Mouse (Mus musculus) T-helper 1 cell (primary cell): ENCODE results near the gene Bmf.

Experiments
- in situ Hi-C: fragments of 300-600 bp; cut with MboI, MseI; formaldehyde crosslinking; loops from one replicate; pipeline ENCODE4 v1.15.1; 2025; ENCODE audit warnings: high pct_unique_total_duplicates

Gene Bmf

DNA sequence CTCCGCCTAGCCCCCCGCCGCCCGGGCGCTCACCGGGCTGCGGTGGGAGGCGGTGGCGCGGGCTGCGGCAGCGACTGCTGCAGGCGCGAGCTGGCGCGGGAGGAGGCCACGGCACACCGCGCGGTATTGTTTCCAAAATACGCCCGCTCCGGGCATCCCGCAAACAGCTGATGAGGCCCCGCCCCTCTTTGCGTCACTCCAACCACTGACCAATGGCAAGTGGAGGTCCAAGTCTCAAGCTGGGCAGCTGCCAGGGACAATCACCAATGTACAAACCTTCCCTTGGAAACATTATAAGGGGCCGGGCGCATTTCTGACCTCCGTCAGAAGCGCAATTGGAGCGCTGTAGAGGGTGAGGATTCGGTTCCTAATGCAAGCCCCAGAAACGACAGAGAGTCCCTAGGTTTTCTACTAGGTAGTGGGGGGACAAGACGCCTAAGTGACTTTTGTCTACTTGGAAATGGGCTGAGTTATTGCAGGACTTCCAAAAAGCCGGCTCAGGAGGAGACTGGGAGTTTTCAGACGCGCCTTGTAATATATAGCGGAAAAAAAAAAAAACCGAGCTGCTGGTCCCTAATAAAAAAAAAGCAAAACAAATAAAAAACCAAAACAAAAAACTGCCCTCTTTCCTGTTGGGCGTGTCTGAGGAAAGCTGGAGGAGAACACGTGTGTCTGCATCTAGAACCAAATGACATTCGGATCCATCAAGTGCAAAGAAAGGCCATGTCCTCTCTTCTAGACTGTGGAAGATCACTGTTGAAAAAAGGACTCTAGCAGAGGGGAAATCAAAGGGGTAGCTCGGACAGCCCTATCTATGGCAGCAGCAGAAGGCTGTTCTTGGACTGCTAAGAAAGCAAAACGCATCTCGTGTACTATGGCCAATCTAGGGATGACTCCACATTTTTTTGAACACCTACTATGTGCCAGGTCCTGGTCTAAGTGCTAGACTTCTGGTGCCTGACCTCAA, at the start of gene Bmf:
TSS of gene Bmf (minus strand) at position 181 of the 967 bp plus-strand sequence.
- in situ Hi-C loops = loop anchor here (5.0 kb wide), 2 partner anchors 58 to 62 kb away; no protein-coding TSS in a partner anchor

DNA sequence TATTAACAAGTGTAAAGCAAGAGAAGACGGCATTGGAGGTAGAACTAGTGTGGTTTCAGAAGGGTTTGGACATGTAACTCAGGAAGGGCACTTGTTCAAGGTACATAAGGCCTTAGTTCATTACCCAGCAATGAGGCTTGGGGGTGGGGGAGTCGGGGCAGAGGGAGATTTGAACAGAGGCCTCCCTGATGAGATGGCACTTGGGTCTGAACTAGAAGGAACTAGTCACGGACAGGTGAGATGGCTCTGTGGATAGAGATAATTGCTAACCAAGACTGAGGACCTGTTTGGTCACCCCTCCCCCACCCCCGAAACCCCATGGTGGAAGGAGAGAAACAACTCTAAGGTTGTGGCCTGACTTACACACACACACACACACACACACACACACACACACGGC, 49.6 kb upstream of the Bmf start:
- in situ Hi-C loops = no loop called here

DNA sequence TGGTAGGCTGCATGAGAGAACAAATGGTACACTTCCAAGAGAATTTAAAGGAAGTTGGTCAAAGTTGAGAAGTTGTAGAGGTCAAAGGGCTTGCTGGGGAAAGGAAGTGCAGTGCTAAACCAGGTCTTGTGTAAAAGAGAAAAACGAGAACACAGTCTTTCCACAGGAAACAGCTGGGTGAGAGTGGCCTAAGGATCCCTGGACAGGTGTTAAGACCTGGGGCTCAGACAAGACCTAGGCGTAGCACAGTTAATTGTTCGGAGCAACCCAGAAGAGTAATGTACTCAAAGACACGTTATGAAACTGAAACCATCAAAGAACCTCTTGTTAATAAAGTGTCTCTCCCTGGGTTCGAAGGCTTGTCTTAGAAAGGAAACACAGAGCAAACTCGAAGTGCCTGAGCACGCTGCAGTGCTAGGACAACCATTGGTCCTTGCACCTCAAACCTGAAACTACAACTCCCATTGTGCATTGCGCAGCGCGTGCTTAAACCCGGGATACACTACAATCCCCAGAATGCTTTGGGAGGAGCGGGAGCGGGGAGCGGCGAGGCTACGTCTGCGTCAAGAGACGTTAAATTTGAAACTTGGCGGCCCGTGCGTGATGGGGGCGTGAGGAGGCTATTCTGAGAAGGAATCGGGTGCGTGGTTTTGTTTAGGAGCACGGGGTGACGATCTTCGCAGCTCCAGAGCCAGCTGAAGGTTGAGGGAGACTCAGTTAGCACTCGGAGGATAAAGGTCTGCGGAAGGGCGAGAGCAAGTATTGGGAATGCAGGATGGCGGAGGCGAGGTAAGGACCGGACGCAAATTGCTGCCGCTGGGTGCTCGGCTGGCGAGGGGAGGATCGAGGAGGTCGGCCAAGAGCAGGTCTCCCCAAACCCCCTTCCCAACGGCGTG, 48.4 kb upstream of the Bmf start, which contains the start of gene Bub1b:
TSS of gene Bub1b (plus strand) at position 539 of the 896 bp plus-strand sequence.
- in situ Hi-C loops = no loop called here

DNA sequence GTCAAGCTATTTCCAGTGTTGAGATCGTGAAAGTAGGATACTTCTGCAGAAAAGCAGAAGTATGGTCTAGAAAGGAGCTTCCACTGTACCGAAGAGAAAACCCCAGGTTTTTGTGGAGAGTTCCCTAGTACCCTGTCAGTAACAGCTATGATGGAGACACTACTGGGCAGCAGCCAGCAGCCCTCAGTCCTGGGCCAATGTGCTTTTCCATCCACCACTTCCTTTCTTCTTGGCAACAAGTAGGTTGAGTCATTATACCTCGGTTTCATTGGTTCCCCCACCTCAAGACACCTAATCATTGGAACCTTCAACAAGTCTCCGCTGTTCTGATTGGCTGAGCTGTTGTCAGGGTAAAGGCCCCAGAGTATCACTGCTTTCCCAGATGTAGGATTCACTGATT, 41.6 kb upstream of the Bmf start:
- in situ Hi-C loops = no loop called here

DNA sequence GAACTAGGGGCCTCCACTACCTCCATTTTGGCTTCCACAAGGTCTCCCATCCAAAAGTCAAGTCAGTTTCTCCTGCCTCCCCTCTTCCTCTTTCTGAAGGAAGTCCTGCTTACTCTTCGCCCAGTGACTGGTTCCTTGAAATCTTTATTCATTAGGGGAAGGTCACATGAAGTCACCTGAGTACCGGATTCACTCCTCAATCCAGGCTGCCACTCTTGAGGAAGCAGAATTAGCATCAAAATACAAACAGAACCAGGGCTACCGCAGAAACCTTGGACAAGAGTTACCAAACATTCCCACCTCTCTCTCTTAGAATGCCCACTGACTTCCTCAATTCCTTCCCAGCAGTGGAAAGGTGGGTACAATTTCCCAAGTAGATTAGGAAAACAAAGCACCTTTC, 38.2 kb upstream of the Bmf start:
- in situ Hi-C loops = no loop called here

DNA sequence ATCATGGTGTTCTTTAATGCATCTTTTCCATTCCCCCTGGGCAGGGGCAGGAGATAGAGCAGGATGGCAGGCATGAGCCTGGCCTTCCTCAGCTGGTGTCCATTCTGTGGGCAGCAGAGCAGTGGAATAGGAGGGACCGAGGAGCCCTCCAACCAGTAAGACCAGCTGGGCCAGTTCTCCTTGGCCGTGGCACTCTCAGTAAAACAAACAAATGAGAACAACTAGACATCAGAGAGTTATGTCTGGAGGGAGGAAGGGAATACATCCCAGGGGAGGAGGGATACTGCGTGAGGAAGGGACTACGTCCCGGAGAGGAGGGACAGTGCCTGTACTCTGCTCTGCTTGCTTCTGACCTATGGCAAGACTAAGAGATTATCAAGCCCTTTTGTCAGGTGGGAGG, 36.5 kb upstream of the Bmf start:
- in situ Hi-C loops = no loop called here

DNA sequence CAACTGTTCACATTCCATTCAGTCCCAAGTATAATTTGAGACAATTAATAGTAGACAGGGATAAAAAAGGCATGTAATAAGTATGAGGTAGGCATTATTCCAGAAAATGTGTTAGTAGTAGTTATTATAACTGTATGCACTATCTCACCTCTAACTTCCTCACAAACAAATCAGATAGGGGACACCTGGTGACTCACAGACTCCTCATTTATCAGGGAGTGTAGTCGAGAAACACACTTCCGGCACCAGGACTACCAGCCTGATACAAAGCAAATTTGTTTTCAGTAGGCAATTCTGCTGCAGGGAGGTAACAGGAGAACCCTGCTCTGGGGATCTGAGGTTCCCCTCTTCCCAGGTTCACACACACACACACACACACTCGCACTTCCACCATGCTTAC, 23.6 kb upstream of the Bmf start:
- in situ Hi-C loops = no loop called here

DNA sequence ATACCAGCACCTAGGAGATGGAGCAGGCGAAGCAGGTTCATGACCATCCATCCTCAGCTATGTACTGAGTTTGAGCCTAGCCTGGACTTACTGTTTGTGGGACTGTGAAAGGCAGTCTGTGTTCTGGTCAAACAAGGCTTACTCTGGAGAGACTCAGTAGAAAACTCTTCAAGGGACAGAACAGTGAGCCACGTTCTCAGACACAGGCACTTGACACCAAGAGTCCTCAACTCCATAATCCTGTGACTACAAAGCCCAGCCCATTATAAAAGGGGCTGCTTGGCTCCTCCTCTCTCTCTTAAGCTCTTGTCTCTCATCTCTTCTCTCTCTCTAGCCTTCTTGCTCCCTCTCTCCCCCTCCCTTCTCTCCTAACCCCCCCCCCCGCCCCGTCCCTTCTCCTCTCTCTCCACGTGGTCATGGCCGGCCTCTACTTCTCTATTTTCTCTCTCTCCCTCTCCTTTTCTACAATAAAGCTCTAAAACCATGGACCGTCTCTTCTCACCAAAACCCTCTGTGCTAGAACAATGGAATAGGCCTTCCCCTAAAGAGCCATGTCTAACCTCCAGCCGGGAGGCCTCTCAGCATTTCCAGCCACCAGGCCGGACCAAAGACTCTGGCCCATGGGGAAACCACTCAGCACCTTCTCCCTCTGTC, 22.8 kb upstream of the Bmf start:
- in situ Hi-C loops = no loop called here

DNA sequence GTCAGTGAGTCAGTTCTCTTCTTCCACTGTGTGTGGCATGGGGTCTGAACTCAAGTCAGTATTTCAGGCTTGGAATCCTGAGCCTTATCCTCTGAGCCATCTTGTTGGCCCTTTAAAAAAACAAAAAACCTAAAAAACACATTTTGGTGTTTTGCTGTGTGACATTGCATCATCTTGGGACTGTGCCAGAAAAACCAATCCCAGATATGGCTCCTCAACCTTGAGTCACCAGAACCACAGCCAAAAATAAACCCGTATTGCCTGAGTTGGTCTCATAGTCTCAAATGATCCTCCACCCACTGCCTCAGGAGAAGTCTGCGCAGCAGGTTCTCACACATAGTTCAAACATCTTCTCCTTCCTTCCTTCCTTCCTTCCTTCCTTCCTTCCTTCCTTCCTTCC, 21.5 kb upstream of the Bmf start:
- in situ Hi-C loops = no loop called here

DNA sequence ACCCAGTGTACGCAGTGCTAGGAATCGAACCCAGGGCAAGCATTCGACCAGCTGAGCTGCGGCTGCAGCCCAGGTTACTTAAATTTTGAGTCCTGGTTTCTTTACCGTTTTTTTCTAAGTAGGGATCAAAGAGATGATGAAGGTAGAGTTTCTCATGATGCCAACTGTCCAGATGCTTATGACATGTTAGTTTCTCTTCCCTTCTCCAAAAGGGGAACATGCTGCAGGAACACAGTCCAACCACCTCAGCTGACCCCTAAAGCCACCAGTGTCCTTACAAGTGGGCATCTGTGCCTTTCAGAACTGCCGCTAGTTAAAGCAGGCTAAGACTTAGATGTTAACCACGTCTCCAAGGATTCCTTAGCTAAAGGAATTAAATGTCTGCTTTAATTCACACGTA, 17.7 kb upstream of the Bmf start:
- in situ Hi-C loops = no loop called here

DNA sequence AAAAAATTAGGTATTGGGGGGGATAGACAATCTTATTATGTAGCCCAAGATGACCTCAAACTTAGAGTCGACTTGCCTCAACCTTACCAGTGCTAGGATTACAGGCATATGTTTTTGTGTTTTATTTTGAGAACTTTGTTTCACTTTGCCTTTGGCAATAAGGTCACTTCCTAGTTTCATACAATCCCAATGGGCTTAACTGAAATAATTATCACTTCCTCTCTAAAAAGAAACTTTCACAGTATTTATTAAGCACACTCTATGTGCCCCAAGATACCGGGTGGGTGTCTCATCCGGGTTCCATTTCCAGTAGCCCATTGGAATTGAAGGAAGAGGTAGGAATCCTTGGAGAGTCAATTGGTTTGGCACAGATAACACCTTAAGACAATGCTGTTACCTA, 12.9 kb upstream of the Bmf start:
- in situ Hi-C loops = no loop called here

DNA sequence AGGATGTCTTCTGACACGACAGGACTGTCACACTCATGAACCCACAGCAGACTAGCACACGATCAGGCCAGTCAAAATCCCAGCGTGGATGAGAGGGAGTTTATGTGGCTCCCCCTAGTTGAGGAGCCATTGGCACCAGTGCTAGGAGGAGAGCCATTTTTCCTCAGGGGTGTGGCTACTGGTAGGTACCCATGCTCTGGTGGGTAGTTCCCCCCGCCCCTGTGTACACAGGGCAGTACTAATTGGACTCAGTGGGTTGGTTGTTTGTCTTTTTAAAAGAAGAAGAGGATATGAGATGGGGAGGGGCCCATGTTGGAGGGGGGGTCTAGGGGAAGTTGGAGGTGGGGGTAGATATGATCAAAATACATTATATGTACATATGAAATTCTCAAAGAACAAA, 12.5 kb upstream of the Bmf start:
- in situ Hi-C loops = no loop called here

DNA sequence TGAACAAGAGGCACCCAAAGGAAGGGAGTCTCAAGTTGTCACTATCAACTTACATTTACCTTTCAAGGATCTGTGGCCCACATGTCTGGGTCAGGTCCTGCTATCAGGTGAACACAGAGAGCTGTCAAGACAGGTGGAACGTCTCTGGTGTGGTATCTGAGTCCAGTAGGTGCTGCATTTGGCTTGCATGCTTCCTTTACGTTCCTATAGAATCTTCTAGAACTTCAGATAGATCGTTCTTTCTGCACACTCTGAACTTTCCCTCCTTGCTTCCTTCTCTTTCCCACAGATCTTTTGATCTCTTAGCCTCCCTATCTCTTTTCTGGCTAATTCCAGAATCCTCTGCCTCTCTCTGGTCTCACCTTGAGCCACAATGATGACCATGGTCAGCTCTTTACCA, 8.9 kb upstream of the Bmf start:
- in situ Hi-C loops = no loop called here

DNA sequence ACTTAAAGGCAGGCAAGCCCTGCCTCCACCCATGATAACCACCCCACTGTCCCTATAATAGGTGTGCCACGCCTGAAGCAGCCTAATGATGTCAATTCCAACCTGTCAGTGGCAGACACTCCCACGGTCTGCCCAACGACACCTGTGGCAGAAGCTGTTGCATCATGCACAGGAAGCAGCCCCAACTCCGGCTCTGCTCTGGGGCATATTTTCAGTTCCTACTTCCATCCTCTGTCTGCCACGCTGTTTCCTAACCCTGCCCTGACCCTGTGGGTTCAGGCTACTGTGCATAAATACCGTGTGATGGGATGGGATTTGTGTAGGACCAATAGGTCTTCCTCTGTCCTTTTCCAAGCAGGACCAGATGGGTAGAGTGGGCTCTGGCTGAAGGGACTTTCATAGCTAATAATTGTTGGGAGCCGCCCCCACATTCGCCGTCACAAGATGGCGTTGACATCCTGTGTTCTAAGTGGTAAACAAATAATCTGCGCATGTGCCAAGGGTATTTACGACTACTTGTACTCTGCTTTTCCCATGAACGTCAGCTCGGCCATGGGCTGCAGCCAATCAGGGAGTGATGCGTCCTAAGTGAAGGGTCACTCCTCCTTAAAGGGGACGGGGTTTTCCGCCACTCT, 5.0 kb upstream of the Bmf start:
- in situ Hi-C loops = loop anchor here (5.0 kb wide), 1 partner anchor 67 kb away; no protein-coding TSS in a partner anchor

DNA sequence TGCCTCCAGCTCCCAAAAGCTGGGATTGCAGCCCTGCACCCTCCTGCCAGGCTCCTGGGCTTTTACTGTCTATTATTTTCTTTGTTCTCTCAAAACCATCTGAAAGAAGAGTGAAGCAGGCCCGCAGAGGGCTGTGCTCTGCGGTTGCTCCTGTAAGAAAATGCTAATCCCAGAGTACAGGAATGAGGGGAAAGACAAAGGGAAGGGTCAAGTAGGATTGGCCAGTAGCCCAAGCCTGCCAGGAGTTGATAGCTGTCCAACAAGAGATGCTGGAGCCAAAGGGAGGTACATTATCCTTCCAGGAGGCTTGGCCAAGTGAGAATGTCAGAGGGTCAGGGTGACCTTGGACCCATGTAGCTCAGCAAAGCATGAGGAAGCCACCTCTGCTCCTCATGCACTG, 2.1 kb upstream of the Bmf start:
- in situ Hi-C loops = loop anchor here (5.0 kb wide), 1 partner anchor 64 kb away; no protein-coding TSS in a partner anchor

DNA sequence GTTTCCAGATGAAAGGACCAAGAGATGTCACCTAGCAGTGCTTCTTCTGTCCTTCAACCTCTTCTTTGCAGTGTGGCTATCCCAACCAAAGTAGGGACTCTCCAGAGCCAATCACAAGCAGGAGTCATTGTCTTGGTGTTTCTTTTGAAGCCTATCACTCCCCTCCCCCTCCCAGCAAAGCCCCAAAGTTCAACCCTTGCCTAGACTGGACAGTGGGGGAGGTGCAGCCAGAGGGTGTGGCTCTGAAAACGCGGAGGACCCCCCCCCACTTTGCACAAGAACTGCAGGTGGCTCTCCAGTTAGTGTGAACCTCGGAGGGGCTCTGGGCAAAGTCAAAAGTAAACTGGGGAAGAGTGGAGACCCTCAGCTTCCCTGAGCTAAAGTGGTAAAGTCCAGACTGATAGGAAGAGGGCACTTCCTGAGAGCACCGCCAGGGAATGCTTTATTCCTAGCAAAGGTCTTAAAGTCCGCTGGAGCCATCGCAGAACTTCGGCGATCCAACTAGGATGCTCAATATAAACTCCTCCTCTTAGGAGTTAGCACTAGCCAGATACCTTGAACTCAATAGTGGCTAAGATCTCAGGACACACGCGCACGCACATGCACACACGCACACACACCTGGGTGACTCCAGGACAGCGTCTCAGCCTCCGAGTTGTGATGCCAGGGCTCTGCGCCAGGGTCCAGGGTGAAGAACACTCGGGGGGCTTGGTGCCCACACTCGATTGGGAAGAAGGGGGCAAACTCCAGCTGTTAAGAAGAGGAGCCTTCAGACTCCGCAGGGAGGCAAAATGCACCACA, 866 bp downstream of the Bmf start:
- in situ Hi-C loops = loop anchor here (5.0 kb wide), 1 partner anchor 59 kb away; no protein-coding TSS in a partner anchor

DNA sequence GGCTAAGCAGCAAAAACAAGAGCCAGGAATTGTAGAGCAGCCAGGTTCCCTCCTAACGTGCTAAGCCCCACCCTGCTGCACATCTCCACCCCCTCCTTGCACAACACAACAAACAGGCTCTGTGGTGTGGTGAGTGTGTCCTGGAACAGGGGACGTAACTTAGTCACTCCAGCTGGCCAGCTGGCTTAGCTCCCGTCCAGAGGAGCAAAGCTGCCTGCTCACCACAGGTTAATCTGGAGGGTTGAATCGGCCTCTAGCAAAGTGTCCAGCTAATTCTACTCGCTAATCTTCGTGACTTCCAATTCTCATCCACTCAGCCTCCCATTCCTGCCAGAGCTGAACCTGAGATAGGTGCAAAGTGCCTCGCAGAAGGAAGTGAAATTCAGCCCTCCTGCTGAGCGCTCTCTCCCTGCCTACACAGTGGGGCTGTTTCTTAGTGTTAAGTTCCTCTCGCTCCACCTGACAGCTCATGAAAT, 1.9 kb downstream of the Bmf start:
- in situ Hi-C loops = loop anchor here (5.0 kb wide), 1 partner anchor 60 kb away; no protein-coding TSS in a partner anchor

DNA sequence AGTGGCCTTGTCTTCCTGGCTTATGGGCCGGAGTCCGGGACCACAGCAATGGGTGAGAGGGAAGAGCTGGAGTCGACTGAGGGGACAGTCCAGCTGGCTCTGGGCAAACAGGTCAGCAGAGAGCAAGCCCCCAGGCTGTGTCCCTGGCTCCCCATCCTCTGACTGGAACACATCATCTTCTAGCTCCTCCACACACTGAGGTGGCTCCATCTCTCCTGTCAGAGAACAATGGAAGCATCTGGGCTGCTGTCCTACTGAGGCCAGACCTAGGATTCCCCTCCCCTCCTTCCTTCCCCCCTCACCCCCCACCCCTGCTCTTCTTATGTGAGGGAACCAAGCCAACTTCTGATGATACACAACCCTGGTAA, 2.7 kb downstream of the Bmf start:
- in situ Hi-C loops = loop anchor here (5.0 kb wide), 1 partner anchor 61 kb away; no protein-coding TSS in a partner anchor

DNA sequence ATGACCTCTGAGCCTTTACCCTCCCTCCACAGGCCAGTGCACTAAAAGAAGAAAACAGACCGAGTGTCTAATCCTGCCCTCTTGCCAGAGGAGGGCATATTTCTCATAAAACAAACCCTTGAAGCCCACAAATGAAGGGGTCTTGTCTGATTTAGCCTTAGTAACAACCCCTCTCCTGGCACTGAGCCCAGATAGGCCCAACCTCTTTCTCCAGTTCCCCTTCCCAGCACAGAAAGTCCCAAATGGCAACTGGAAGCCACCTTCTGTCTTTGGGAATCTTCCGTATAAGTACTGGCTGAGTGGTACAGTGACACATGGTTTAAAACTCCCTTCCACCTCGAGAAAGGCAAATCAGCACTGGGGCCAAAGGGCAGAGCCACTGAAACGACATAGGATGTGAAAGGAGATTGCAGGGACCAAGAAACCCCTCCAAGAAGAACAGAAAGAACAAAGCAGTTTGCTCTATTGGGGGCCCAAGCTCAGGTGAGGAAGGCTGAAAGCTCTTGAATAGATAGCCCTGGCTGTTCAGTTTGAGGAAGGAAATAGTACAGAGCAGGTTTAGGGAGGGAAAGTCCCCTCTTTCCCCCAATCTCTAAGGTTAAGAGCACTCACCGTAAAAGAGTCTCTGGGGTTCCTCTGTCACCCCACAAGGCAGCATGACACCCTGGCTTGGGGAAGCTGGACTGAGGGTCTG, 3.2 kb downstream of the Bmf start:
- in situ Hi-C loops = loop anchor here (5.0 kb wide), 1 partner anchor 61 kb away; no protein-coding TSS in a partner anchor
